In genomic region chr17:64983480-64983879, GRCm38 (mm10) we compare ENCODE assay signal across 21 mouse cellular contexts.
DNase-seq lines count a peak whose midpoint lies in the region; ATAC-seq and TF ChIP-seq lines count a peak whose summit lies in the region.
"Had no signal": no experiment of that assay in that cellular context is flagged by ENCODE, and none has a peak within 500 bp of the region (broad histone marks: within the 10 kb centered on the region; RNA-seq: fewer than 3 reads in every experiment).

No protein-coding gene starts in this region.

- WGBS in hindbrain, embryonic 11.5 days: 82% methylated on average over 2 of the region's 2 CpGs
- 64% methylated on average over 2 of the region's 2 CpGs for WGBS in hindbrain, embryonic 13.5 days

- H3K36me3 ChIP-seq in hindbrain, embryonic 11.5 days (ENCODE audit: control insufficient read depth, insufficient read depth, low read length): no peaks in the 10 kb centered on the region
- H3K36me3 ChIP-seq in hindbrain, embryonic 13.5 days: no peaks in the 10 kb centered on the region
- H3K36me3 ChIP-seq: embryonic facial prominence, embryonic 15.5 days; forebrain, embryonic 10.5 days; heart, embryonic 15.5 days; hindbrain, embryonic 15.5 days had no signal

- peak; percentile 3 for DNase-seq in hindbrain, embryonic 11.5 days (ENCODE audit: low spot score)
- DNase-seq in right cerebral cortex, adult 2 months (ENCODE audit: low spot score in 2 of 2): peak; percentile 4
- no peak for DNase-seq in right cerebral cortex, postnatal 25 days
- peak; percentile 14 for DNase-seq in brain, embryonic 14.5 days (ENCODE audit: low read depth)
- no peak for DNase-seq in urinary bladder, postnatal 10 days (ENCODE audit: low spot score)
- DNase-seq: adrenal gland, postnatal 14 days; cerebellum, adult 2 months; cerebellum, postnatal 14 days; gastrocnemius, adult 2 months; gastrocnemius, postnatal 25 days; heart, postnatal 14 days had no signal

- no peak for TF ChIP-seq POLR2A in brain, embryonic 14.5 days (IDR thresholded peaks at IDR 0.05; ENCODE audit: borderline replicate concordance, extremely low read depth, insufficient read depth, insufficient read length, poor library complexity, severe bottlenecking)

- no peaks in the 10 kb centered on the region for H3K9me3 ChIP-seq in hindbrain, embryonic 11.5 days (ENCODE audit: control insufficient read depth, low read length)
- no peaks in the 10 kb centered on the region for H3K9me3 ChIP-seq in hindbrain, embryonic 13.5 days
- H3K9me3 ChIP-seq: embryonic facial prominence, embryonic 15.5 days; forebrain, embryonic 10.5 days; heart, embryonic 15.5 days; hindbrain, embryonic 15.5 days had no signal

- H3K9ac ChIP-seq in hindbrain, embryonic 11.5 days (ENCODE audit: low read depth, low read length): no peak overlapping the region
- H3K9ac ChIP-seq in hindbrain, embryonic 13.5 days: no peak overlapping the region
- H3K9ac ChIP-seq: embryonic facial prominence, embryonic 15.5 days; heart, embryonic 15.5 days; hindbrain, embryonic 15.5 days had no signal

- no peaks in the 10 kb centered on the region for H3K27me3 ChIP-seq in hindbrain, embryonic 11.5 days (ENCODE audit: control insufficient read depth, insufficient read depth, low read length)
- no peaks in the 10 kb centered on the region for H3K27me3 ChIP-seq in hindbrain, embryonic 13.5 days
- H3K27me3 ChIP-seq: embryonic facial prominence, embryonic 15.5 days; heart, embryonic 15.5 days; hindbrain, embryonic 15.5 days had no signal

- no peak for ATAC-seq in hindbrain, embryonic 11.5 days (ENCODE audit: low FRiP score)
- ATAC-seq in hindbrain, embryonic 13.5 days (ENCODE audit: low FRiP score): no peak
- ATAC-seq: activated CD4-positive, CD25-positive, alpha-beta regulatory T cell, adult 4 months; forebrain, embryonic 16.5 days; intestine, embryonic 16.5 days; Patski had no signal

- H3K27ac ChIP-seq in hindbrain, embryonic 11.5 days (ENCODE audit: low read depth, low read length): no peak overlapping the region
- no peak overlapping the region for H3K27ac ChIP-seq in hindbrain, embryonic 13.5 days
- H3K27ac ChIP-seq: embryonic facial prominence, embryonic 15.5 days; forebrain, embryonic 10.5 days; gastrocnemius, adult 2 months; heart, embryonic 15.5 days; hindbrain, embryonic 15.5 days had no signal

- no peak overlapping the region for H3K4me2 ChIP-seq in hindbrain, embryonic 11.5 days (replicated peaks; ENCODE audit: low read depth, low read length)
- H3K4me2 ChIP-seq in hindbrain, embryonic 13.5 days: no peak overlapping the region
- H3K4me2 ChIP-seq: embryonic facial prominence, embryonic 15.5 days; heart, embryonic 15.5 days; hindbrain, embryonic 15.5 days had no signal

- TF ChIP-seq CTCF in brain, embryonic 14.5 days (IDR thresholded peaks at IDR 0.05; ENCODE audit: borderline replicate concordance, extremely low read depth, insufficient read depth, insufficient read length): no peak

- H3K4me1 ChIP-seq in hindbrain, embryonic 11.5 days (replicated peaks; ENCODE audit: control insufficient read depth, insufficient read depth, low read length): no peaks in the 10 kb centered on the region
- H3K4me1 ChIP-seq in hindbrain, embryonic 13.5 days (replicated peaks): no peaks in the 10 kb centered on the region
- H3K4me1 ChIP-seq: embryonic facial prominence, embryonic 15.5 days; forebrain, embryonic 10.5 days; heart, embryonic 15.5 days; hindbrain, embryonic 15.5 days had no signal

- H3K4me3 ChIP-seq in hindbrain, embryonic 11.5 days (ENCODE audit: low read depth, low read length): no peak overlapping the region
- no peak overlapping the region for H3K4me3 ChIP-seq in hindbrain, embryonic 13.5 days
- H3K4me3 ChIP-seq: embryonic facial prominence, embryonic 15.5 days; erythroblast, embryonic 14.5 days; forebrain, embryonic 10.5 days; gastrocnemius, adult 2 months; heart, embryonic 15.5 days; hindbrain, embryonic 15.5 days had no signal

Comparison
In these comparisons a context has a peak if more than half of its experiments do, and no peak if none do; other contexts are left out.
1. DNase-seq: peak in hindbrain, embryonic 11.5 days (single experiment), right cerebral cortex, adult 2 months (2 of 2) and brain, embryonic 14.5 days (single experiment); none in right cerebral cortex, postnatal 25 days (single experiment) and urinary bladder, postnatal 10 days (single experiment).